Mouse (Mus musculus): ENCODE measurements around the gene Sde2. TPM values are rescaled to one million over a fixed set of nuclear protein-coding genes. Genes with fewer than 3 reads are reported as not detected.

Sde2 gene
- polyA plus RNA-seq, 1 experiment from 2014 or later: 39.8 TPM

Other genes starting within 250 kb of the Sde2 start
- 15.9 and 19.1 TPM in 2 replicates for gene Lin9, start 210.0 kb upstream of the Sde2 start, polyA plus RNA-seq (2016; fragmentation: Nextera tagmentation; extraction: Ambion mirVana)
- 0.26 and 0.62 TPM in 2 replicates for gene Mixl1, start 154.1 kb upstream of the Sde2 start, polyA plus RNA-seq (2016; fragmentation: Nextera tagmentation; extraction: Ambion mirVana)
- gene Acbd3, start 125.1 kb upstream of the Sde2 start, polyA plus RNA-seq (2016; fragmentation: Nextera tagmentation; extraction: Ambion mirVana): 20.5 and 24.5 TPM in 2 replicates
- gene H3f3a, start 37.2 kb upstream of the Sde2 start, polyA plus RNA-seq (2016; fragmentation: Nextera tagmentation; extraction: Ambion mirVana): 1,530 and 1,842 TPM in 2 replicates
- 0.23 TPM in 2 replicates for gene Lefty2, start 42.0 kb downstream of the Sde2 start, polyA plus RNA-seq (2016; fragmentation: Nextera tagmentation; extraction: Ambion mirVana)
- gene Pycr2, start 53.2 kb downstream of the Sde2 start, polyA plus RNA-seq (2016; fragmentation: Nextera tagmentation; extraction: Ambion mirVana): 89.4 and 114 TPM in 2 replicates
- 0.89 and 1.1 TPM in 2 replicates for gene Lefty1, start 83.9 kb downstream of the Sde2 start, polyA plus RNA-seq (2016; fragmentation: Nextera tagmentation; extraction: Ambion mirVana)
- 6.6 and 9.0 TPM in 2 replicates for gene Tmem63a, start 91.2 kb downstream of the Sde2 start, polyA plus RNA-seq (2016; fragmentation: Nextera tagmentation; extraction: Ambion mirVana)
- gene Ephx1, start 169.8 kb downstream of the Sde2 start, polyA plus RNA-seq (2016; fragmentation: Nextera tagmentation; extraction: Ambion mirVana): 3.4 and 3.9 TPM in 2 replicates
- not detected in 2 replicates for gene 9130409I23Rik, start 200.1 kb downstream of the Sde2 start, polyA plus RNA-seq (2016; fragmentation: Nextera tagmentation; extraction: Ambion mirVana)

Data from heart, embryonic 10.5 days (tissue).